Mouse (Mus musculus): ENCODE results near the gene Sp7. TPM values are rescaled to one million over a fixed set of nuclear protein-coding genes. Genes with fewer than 3 reads are reported as not detected.

Sp7 gene
- total and polyA plus RNA-seq, 3 experiments, result not detected

GRCm38 (mm10) chr15:102350942-102351291 is 16.1 kb downstream of the Sp7 start:
- DNase-seq (ENCODE audit: low read depth, low spot score), result no peak
- H3K27me3 ChIP-seq (ENCODE audit: control insufficient read depth in 1 of 2, insufficient read depth in 2 of 2, low read length in 2 of 2), result 0 out of 4 replicates have a peak, but pooled peaks cover 0 to 3% of the 10 kb centered on the region in 2 experiments
- H3K4me1 ChIP-seq (ENCODE audit: control insufficient read depth in 1 of 2, insufficient read depth in 2 of 2, low read length in 2 of 2), result peaks cover 2 to 9% of the 10 kb centered on the region in 2 experiments; a peak in 3 of 4 replicates
- peaks cover 7% of the 10 kb centered on the region for H3K79me2 ChIP-seq (ENCODE audit: control insufficient read depth, insufficient read depth, low read length, poor library complexity)
- TF ChIP-seq TBP (IDR thresholded peaks at IDR 0.05; ENCODE audit: low read depth, low read length) (no peak), MXI1 (IDR thresholded peaks at IDR 0.05; ENCODE audit: low read depth, low read length) (no peak), SMC3 (IDR thresholded peaks at IDR 0.05; ENCODE audit: low read depth, low read length) (no peak), KAT2A (conservative IDR thresholded peaks at IDR 0.05; ENCODE audit: low read depth, low read length) (no peak), ZNF384 (IDR thresholded peaks at IDR 0.05; ENCODE audit: low read depth, low read length) (peak; percentile 92), MYB (IDR thresholded peaks at IDR 0.05; ENCODE audit: low read depth, low read length) (no peak)
- H3K4me3 ChIP-seq (ENCODE audit: control insufficient read depth in 1 of 2, insufficient read depth in 1 of 2, low read depth in 2 of 2, low read length in 2 of 2), result peak overlapping the region; percentile 70 to 74
- no peaks in the 10 kb centered on the region for H3K9me3 ChIP-seq (replicated peaks; ENCODE audit: insufficient read depth, low read length)
- peak overlapping the region; percentile 31; the same call in 1 of the 2 replicates for H3K27ac ChIP-seq (ENCODE audit: control insufficient read depth, low read depth, low read length)
- peaks cover 2 to 4% of the 10 kb centered on the region in 2 experiments for H3K36me3 ChIP-seq (ENCODE audit: control insufficient read depth in 1 of 2, insufficient read depth in 2 of 2, low read length in 2 of 2)
- peak overlapping the region; percentile 70 for H3K9ac ChIP-seq (ENCODE audit: control insufficient read depth, low read depth, low read length, poor library complexity, severe bottlenecking)

- DNase-seq (ENCODE audit: low read depth, low spot score), result peak; percentile 99
- peaks cover 2 to 9% of the 10 kb centered on the region in 2 experiments; a peak in 3 of 4 replicates for H3K4me1 ChIP-seq (ENCODE audit: control insufficient read depth in 1 of 2, insufficient read depth in 2 of 2, low read length in 2 of 2)
- TF ChIP-seq BHLHE40 (IDR thresholded peaks at IDR 0.05; ENCODE audit: borderline replicate concordance, low read depth, low read length) (no peak), POLR2AphosphoS2 (IDR thresholded peaks at IDR 0.05; ENCODE audit: low read length) (peak; percentile 91), CHD2 (IDR thresholded peaks at IDR 0.05; ENCODE audit: low read length) (no peak; the same call in 1 of the 2 replicates), CTCF (IDR thresholded peaks at IDR 0.05 in 2 of 3, conservative IDR thresholded peaks at IDR 0.05 in 1 of 3; ENCODE audit: control insufficient read depth in 1 of 3, insufficient read depth in 1 of 3, low read depth in 2 of 3, low read length in 3 of 3, poor library complexity in 1 of 3, severe bottlenecking in 1 of 3) (peak; percentile 88 to 98 (median 94)), GABPA (IDR thresholded peaks at IDR 0.05; ENCODE audit: low read depth, low read length) (no peak), MYB (IDR thresholded peaks at IDR 0.05; ENCODE audit: low read depth, low read length) (no peak), HCFC1 (IDR thresholded peaks at IDR 0.05; ENCODE audit: low read depth, low read length) (peak; percentile 95), MAX (IDR thresholded peaks at IDR 0.05; ENCODE audit: low read length) (no peak; the same call in 1 of the 2 replicates), ZKSCAN1 (IDR thresholded peaks at IDR 0.05; ENCODE audit: low read depth, low read length) (no peak), SMC3 (IDR thresholded peaks at IDR 0.05; ENCODE audit: low read depth, low read length) (peak; percentile 41; the same call in 1 of the 2 replicates), USF1 (IDR thresholded peaks at IDR 0.05; ENCODE audit: low read depth, low read length) (no peak; the same call in 1 of the 2 replicates), CHD1 (IDR thresholded peaks at IDR 0.05; ENCODE audit: low read depth, low read length) (no peak), ZC3H11A (IDR thresholded peaks at IDR 0.05; ENCODE audit: low read depth, low read length) (no peak), MXI1 (IDR thresholded peaks at IDR 0.05; ENCODE audit: low read depth, low read length) (peak; percentile 83), USF2 (IDR thresholded peaks at IDR 0.05; ENCODE audit: borderline replicate concordance in 1 of 2, insufficient read depth in 1 of 2, low read depth in 1 of 2, low read length in 2 of 2) (no peak), POLR2A (IDR thresholded peaks at IDR 0.05; ENCODE audit: control insufficient read depth in 1 of 2, insufficient read depth in 1 of 2, low read depth in 1 of 2, low read length in 2 of 2, poor library complexity in 1 of 2) (peak; percentile 61 to 91), TAL1 (IDR thresholded peaks at IDR 0.05; ENCODE audit: low read length) (no peak), POLR2AphosphoS5 (IDR thresholded peaks at IDR 0.05; ENCODE audit: borderline replicate concordance, low read depth, low read length) (no peak), GATA1 (IDR thresholded peaks at IDR 0.05; ENCODE audit: low read depth, low read length) (no peak), NELFE (IDR thresholded peaks at IDR 0.05; ENCODE audit: low read depth, low read length) (peak; percentile 94), ZNF384 (IDR thresholded peaks at IDR 0.05; ENCODE audit: low read depth, low read length) (no peak), ELF1 (IDR thresholded peaks at IDR 0.05; ENCODE audit: low read depth, low read length) (peak; percentile 99), TBP (IDR thresholded peaks at IDR 0.05; ENCODE audit: low read depth, low read length) (peak; percentile 90), MYC (IDR thresholded peaks at IDR 0.05; ENCODE audit: low read depth, low read length) (peak; percentile 25), ETS1 (IDR thresholded peaks at IDR 0.05; ENCODE audit: low read depth, low read length) (peak; percentile 70), NRF1 (IDR thresholded peaks at IDR 0.05; ENCODE audit: insufficient read depth, low read depth, low read length, poor library complexity, severe bottlenecking) (no peak), MAFK (IDR thresholded peaks at IDR 0.05; ENCODE audit: borderline replicate concordance, low read depth, low read length) (no peak), ZMIZ1 (IDR thresholded peaks at IDR 0.05; ENCODE audit: low read depth, low read length) (peak; percentile 85)
Observed at GRCm38 (mm10) chr15:102350138-102350941, 16.6 kb downstream of the Sp7 start, which contains the start of gene Aaas. Gene Aaas (minus strand): TSS chr15:102350771.

More at GRCm38 (mm10) chr15:102350138-102350941, 16.6 kb downstream of the Sp7 start, which contains the start of gene Aaas:
- H3K9me3 ChIP-seq (replicated peaks; ENCODE audit: insufficient read depth, low read length), result no peaks in the 10 kb centered on the region
- peaks cover 2 to 4% of the 10 kb centered on the region in 2 experiments for H3K36me3 ChIP-seq (ENCODE audit: control insufficient read depth in 1 of 2, insufficient read depth in 2 of 2, low read length in 2 of 2)
- H3K27me3 ChIP-seq (ENCODE audit: control insufficient read depth in 1 of 2, insufficient read depth in 2 of 2, low read length in 2 of 2), result no peaks in the 10 kb centered on the region
- H3K9ac ChIP-seq (ENCODE audit: control insufficient read depth, low read depth, low read length, poor library complexity, severe bottlenecking), result peak within 1 kb of the TSS; percentile 85
- peaks cover 7% of the 10 kb centered on the region for H3K79me2 ChIP-seq (ENCODE audit: control insufficient read depth, insufficient read depth, low read length, poor library complexity)
- H3K4me3 ChIP-seq (ENCODE audit: control insufficient read depth in 1 of 2, insufficient read depth in 1 of 2, low read depth in 2 of 2, low read length in 2 of 2), result peak within 1 kb of the TSS; percentile 70 to 74
- H3K27ac ChIP-seq (ENCODE audit: control insufficient read depth, low read depth, low read length), result peak within 1 kb of the TSS; percentile 58

Data from MEL (cell line).